Mouse (Mus musculus): Measurements from ENCODE around the gene Nxf1. TPM values are rescaled to one million over a fixed set of nuclear protein-coding genes. Genes with fewer than 3 reads are reported as not detected.
A peak's percentile ranks its signal among the peaks of the same experiment; 100 is the strongest.
"Not testable (repeated sequence)": the region's sequence is repeated elsewhere in the genome, so short reads cannot be mapped to it uniquely, and the experiment has no call there.

Gene Nxf1
- total RNA-seq, 2 experiments from 2014 or later = 61.9 to 73.6 TPM

DNA sequence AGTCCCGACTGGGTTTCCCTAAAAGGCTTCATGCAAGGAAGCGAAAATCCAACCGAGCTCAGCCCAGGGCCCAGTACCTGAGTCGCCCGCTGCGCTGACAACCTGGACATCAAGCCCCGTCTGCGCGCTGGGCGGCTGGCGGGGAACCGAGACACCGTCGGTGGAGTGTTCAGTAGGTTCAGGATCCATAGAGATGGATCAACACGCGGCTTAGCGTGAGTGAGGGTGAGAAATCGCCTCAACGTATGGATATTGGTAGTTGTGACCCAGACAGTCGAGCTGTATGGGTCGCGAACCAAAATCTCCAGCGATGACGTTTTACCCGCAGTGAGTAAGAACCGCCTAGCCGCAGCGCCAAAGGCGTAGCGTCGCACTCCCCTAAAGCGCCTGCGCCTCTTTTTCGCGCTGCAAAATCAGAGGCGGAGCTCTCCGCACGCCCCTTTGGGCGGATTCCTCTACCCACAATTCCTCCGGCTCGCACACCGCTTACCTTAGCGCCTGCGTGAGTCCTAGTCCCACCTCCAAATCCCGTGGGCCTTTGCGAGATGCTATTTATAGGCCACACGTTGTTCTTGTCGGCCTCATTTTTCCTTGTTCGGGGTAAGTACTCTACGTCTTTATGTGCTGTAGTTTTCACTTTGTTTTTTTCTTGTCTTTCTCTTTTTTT lies 33.8 kb upstream of the Nxf1 start, which contains the start of gene Slc3a2:
Slc3a2 (minus strand) TSS at position 463 of the 667 bp plus-strand sequence.
- intact Hi-C loops (cut with DNase I) = no loop called here
- DNase-seq (ENCODE audit: low spot score in 2 of 2) = peak; percentile 97 to 98

GRCm38 (mm10) chr19:8723574-8724346 lies 33.1 kb upstream of the Nxf1 start:
- peak in 1 of 2 experiments; percentile 28 for DNase-seq (ENCODE audit: low spot score in 2 of 2)
- intact Hi-C loops (cut with DNase I) = no loop called here

DNA sequence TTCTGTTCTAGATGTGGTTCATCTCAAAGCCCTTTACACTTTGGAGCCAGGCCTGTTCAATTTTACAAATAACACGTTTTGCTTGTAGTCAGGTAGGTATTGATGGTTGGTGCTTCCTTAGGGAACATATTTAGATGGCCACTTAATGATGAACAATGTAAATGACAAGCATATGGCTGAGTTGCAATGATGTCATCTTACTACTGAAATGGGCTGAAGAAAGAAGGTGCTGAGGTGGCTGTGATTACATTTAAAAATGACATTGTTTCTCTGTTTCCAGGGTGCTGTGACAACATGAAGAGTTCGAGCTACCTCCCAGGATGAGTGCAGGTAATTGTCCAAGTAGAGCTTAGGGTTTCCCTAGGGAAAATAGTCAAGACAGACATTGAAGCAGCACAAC lies 32.5 kb upstream of the Nxf1 start:
- intact Hi-C loops (cut with DNase I) = no loop called here
- DNase-seq (ENCODE audit: low spot score in 2 of 2) = no peak

DNA sequence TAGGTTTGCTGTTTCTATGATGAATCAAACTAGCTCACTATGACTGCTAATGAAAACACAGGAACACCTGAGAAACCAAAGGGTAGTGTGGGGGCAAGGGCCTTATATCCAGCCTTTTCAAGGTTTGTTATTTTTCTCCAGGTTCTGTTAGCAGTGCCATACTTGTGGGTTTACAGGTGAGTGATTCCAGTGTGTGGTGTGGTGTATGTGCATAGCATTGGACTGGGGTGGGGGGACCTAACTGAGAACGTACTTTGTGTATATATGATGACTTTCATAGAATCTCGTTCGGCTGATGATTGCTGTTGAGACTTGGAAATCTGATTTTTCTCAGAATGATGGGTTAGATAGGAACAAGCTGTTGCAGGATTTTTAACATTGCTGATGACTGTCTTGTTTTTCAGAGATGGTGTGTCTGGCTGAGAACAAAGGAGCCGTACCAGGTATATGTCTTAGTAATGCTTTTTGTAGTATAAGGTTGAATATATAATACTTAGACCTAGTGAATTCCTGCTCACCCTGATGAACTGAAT lies 31.7 kb upstream of the Nxf1 start:
- no peak for DNase-seq (ENCODE audit: low spot score in 2 of 2)
- intact Hi-C loops (cut with DNase I) = no loop called here

- DNase-seq (ENCODE audit: low spot score in 2 of 2) = no peak
- intact Hi-C loops (cut with DNase I) = no loop called here
Observed at GRCm38 (mm10) chr19:8726609-8727390, 30.1 kb upstream of the Nxf1 start.

GRCm38 (mm10) chr19:8727495-8728114 lies 29.3 kb upstream of the Nxf1 start:
- DNase-seq (ENCODE audit: low spot score in 2 of 2) = no peak
- intact Hi-C loops (cut with DNase I) = no loop called here

DNA sequence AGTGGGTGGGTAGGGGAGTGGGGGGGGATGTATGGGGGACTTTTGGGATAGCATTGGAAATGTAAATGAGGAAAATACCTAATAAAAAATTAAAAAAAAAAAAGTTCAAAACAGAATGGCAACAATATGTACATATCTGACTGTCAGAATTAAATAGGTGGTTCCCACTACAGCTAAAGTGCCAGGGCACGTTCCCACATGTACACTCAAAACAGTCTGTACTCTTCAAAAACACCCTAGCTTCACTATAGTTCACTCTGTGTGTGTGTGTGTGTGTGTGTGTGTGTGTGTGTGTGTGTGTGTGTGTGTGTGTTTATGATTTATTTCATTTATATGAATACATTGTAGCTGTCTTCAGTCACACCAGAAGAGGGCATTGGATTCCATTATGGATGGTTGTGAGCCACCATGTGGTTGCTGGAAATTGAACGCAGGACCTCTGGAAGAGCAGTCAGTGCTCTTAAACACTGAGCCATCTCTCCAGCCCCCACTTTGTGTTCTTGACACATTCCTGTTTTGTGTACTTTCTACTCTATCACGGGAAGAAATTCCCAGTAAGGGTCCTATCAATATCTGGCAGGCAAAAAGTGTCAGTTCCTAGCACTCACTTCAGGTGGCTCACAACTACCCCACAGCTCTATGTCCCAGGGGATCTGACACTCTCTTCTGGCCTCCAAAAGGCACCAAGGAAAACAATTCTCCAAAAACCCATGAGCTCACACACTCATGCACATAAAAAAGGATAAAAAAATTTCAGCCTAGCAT lies 28.4 kb upstream of the Nxf1 start:
- intact Hi-C loops (cut with DNase I); DNase-seq (ENCODE audit: low spot score in 2 of 2): not testable (repeated sequence)

- no peak for DNase-seq (ENCODE audit: low spot score in 2 of 2)
- intact Hi-C loops (cut with DNase I) = no loop called here
Observed at GRCm38 (mm10) chr19:8734334-8734733, 22.5 kb upstream of the Nxf1 start.

DNA sequence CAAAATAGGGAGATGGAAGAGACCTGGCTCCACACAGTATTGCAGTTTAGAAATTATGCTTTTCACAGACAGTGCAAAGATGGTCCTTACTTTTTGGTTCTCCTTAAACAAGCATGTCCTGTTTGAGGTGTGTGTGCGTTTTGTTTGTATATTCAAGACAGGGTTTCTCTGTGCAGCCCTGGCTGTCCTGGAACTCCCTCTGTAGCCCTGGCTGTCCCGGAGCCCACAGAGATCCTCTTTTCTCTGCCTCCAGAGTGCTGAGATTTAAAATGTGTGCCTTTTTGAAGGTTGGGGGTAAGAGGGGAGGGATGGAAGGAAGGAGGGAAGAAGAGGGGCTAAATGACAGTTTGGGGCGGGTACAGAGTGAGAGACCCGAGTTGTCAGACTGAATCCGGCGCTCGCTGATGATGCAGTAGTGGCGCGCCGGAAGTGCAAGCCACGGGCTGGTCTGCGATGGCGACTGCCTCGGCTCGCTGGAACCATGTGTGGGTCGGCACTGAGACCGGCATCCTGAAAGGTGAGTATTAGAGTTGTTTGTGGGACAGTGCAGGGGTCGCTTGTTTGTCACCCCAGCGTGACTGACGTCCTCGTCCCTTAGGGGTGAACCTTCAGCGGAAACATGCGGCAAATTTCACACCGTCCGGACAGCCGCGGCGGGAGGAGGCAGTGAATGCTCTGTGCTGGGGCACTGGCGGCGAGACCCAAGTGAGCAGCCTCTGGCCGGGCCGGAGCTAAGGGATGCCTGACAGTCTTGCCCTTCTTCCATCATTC lies 21.3 kb upstream of the Nxf1 start, which contains the start of gene Wdr74:
Wdr74 (plus strand) TSS at position 439 of the 771 bp plus-strand sequence.
- intact Hi-C loops (cut with DNase I) = no loop called here
- peak; percentile 94 for DNase-seq (ENCODE audit: low spot score in 2 of 2)

DNA sequence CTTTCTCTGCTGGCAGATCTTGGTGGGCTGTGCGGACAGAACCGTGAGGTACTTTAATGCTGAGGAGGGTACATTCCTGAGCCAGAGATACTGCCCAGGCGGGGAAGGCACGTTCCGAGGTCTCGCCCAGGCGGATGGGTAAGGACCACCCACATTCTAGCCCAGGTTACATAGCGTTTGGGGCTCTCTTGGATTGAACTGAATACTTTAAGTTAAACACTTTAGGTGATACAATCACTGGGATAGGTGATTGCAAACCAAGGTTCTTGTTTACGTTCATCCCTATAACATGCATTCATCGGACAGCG lies 20.8 kb upstream of the Nxf1 start:
- no peak for DNase-seq (ENCODE audit: low spot score in 2 of 2)
- intact Hi-C loops (cut with DNase I) = no loop called here

- DNase-seq (ENCODE audit: low spot score in 2 of 2) = no peak
- intact Hi-C loops (cut with DNase I) = no loop called here
Observed at GRCm38 (mm10) chr19:8738911-8739310, 18.0 kb upstream of the Nxf1 start.

DNA sequence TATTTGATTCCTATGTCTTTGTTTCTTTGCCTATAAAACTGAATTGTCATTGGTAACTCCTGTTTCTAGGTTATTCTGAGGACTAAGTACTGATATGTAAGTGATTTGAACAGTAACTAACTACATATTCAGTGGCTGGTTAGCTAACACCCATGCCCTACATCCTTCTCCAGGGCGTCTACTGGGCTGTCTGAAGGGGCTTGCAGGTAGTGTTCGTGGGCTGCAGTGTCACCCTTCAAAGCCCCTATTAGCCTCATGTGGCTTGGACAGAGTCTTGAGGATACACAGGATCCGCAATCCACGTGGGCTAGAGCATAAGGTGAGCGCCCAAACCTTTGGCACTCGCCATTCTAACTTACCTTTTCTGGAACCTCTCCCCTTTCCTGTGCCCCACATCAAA lies 17.2 kb upstream of the Nxf1 start:
- intact Hi-C loops (cut with DNase I) = no loop called here
- DNase-seq (ENCODE audit: low spot score in 2 of 2) = no peak

- no peak for DNase-seq (ENCODE audit: low spot score in 2 of 2)
- intact Hi-C loops (cut with DNase I) = no loop called here
Observed at GRCm38 (mm10) chr19:8740603-8741002, 16.3 kb upstream of the Nxf1 start, which contains the start of gene 1700092M07Rik. 1700092M07Rik (plus strand) TSS chr19:8740718.

DNA sequence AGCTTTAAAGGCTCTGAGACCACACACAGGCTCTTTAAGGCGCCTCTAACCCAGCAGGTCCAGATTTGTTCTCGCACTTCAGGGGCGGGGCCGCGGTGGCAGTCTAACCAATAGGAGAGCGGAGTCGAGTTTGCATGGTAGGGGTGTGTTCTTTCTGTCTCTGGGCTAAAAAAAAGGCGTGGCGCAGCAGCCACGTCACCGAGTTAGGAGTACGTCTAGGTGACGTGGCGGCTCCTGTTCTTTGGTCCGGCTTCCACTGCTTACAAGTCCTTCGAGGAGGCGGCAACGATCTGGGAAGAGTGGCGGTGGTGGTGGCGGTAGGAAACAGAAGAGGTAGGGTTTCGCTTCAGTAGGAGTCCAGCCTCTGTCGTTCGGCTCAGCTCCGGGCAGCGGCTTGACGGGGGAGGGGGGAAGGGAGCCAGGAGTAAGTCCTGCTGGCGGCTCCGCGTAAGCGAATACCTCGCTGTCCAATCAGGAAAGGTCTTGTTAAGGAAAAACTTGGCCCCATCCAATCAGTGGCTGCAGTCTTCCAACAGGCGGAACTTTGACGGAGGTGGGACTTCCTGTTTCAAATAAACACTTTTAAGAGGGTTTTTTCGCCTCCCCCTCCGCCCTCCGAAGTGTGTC lies 15.5 kb upstream of the Nxf1 start, which contains the start of gene Stx5a:
Stx5a (plus strand) TSS at position 171 of the 627 bp plus-strand sequence.
- intact Hi-C loops (cut with DNase I) = no loop called here
- DNase-seq (ENCODE audit: low spot score in 2 of 2) = peak; percentile 94 to 98

DNA sequence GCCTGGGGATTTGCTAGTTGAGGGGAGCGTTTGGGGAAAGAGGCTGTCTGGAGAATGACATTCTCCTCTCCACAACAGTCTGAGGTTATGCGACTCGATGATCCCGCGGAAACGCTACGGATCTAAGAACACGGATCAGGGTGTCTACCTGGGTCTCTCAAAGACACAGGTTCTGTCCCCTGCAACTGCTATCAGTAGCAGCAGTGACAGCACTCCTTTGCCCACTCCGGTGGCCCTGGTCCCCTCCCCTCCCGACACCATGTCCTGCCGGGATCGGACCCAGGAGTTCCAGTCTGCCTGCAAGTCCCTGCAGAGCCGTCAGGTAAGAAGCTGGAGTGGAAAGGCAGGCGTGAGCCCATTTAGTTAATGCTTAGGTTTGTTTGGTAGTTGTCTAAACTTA lies 14.7 kb upstream of the Nxf1 start:
- DNase-seq (ENCODE audit: low spot score in 2 of 2) = no peak
- intact Hi-C loops (cut with DNase I) = no loop called here

DNA sequence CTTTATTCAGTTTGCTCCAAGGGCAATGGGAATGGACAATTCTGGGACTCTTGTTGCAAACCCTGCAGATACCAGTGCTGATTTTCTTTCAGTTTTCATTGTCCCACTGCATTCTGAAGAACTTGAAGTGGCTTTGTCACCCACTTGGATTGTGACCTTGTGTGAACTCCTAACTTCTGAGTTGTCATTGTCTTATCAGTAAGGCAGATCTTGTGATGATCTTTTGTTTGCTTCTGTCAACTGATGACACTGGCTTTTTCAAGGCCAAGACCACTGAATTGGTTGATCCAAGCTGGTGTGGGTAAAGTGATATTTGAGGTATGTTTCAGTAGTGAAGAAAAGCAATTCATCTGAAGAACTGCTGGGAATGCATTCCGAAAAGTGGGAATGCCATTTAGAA lies 11.5 kb upstream of the Nxf1 start:
- intact Hi-C loops (cut with DNase I) = loop anchor here (5.0 kb wide), 1 partner anchor 77 kb away; the partner anchor contains the start of gene Hnrnpul2
- DNase-seq (ENCODE audit: low spot score in 2 of 2) = no peak

GRCm38 (mm10) chr19:8747368-8747767 lies 9.5 kb upstream of the Nxf1 start:
- intact Hi-C loops (cut with DNase I) = loop anchor here (5.0 kb wide), 1 partner anchor 75 kb away; the partner anchor contains the start of gene Hnrnpul2

More at GRCm38 (mm10) chr19:8747368-8747767, 9.5 kb upstream of the Nxf1 start:
- no peak for DNase-seq (ENCODE audit: low spot score in 2 of 2)

Data from left cerebral cortex, postnatal 14 days (tissue).